Mouse (Mus musculus) CH12.LX (cell line): ENCODE results near the gene Gtpbp8. TPM values are rescaled to one million over a fixed set of nuclear protein-coding genes. Genes with fewer than 3 reads are reported as not detected.
A peak's percentile ranks its signal among the peaks of the same experiment; 100 is the strongest.

Source experiments
- DNase-seq: peaks from one replicate; pipeline ENCODE4 v3.0.0-alpha.2; 2013; ENCODE audit errors: extremely low read depth
- H3K27ac ChIP-seq: 2 replicates; pipeline ENCODE4 v1.5.1; 2012; ENCODE audit warnings: low read depth, mild to moderate bottlenecking, control low read depth, moderate library complexity; ENCODE audit not compliant: insufficient read depth
- H3K27me3 ChIP-seq: replicated peaks from 2 replicates; pipeline ENCODE3; 2012; ENCODE audit warnings: inconsistent platforms
- H3K36me3 ChIP-seq, 2 experiments: replicated peaks in 1 of 2; 2 replicates each; pipeline versions ENCODE3 to v1.6.1; 2012; ENCODE audit warnings: inconsistent platforms in 1 of 2, low read length in 1 of 2, mild to moderate bottlenecking in 1 of 2, mixed read lengths in 1 of 2, moderate library complexity in 1 of 2; ENCODE audit not compliant: control insufficient read depth in 1 of 2, insufficient read depth in 1 of 2
- H3K4me1 ChIP-seq, 2 experiments: 2 replicates each; pipeline ENCODE4 v1.6.1; 2012; ENCODE audit warnings: inconsistent platforms in 1 of 2, moderate library complexity in 1 of 2; ENCODE audit not compliant: insufficient read depth in 2 of 2, control insufficient read depth in 1 of 2
- H3K4me2 ChIP-seq: 2 replicates; pipeline ENCODE4 v1.6.1; 2012; ENCODE audit warnings: low read depth, mild to moderate bottlenecking, control low read depth; ENCODE audit not compliant: poor library complexity, insufficient read depth, severe bottlenecking
- H3K4me3 ChIP-seq, 3 experiments: fragments of 150-350 bp in 1 of 3; sonication (generic) in 1 of 3; replicated peaks in 1 of 3; 2 replicates each; pipeline versions ENCODE3 to v1.5.1; 2011 to 2012; ENCODE audit warnings: low read depth in 2 of 3, low read length in 2 of 3, mild to moderate bottlenecking in 2 of 3, moderate library complexity in 2 of 3, control low read depth in 1 of 3, improper control_type of control experiment in 1 of 3, inconsistent platforms in 1 of 3, mixed read lengths in 1 of 3; ENCODE audit not compliant: poor library complexity in 1 of 3
- H3K79me2 ChIP-seq: replicated peaks from 2 replicates; pipeline ENCODE4 v1.6.1; 2012; ENCODE audit warnings: mild to moderate bottlenecking, moderate library complexity; ENCODE audit not compliant: control insufficient read depth, poor library complexity, insufficient read depth, severe bottlenecking; ENCODE audit errors: extremely low read depth
- H3K9ac ChIP-seq: 2 replicates; pipeline ENCODE4 v1.6.1; 2012; ENCODE audit warnings: low read depth, mild to moderate bottlenecking, control low read depth, moderate library complexity; ENCODE audit not compliant: insufficient read depth
- H3K9me3 ChIP-seq: replicated peaks from 2 replicates; pipeline ENCODE3; 2012; ENCODE audit warnings: low read length, inconsistent platforms, mixed read lengths
- BHLHE40 ChIP-seq: IDR thresholded peaks from 2 replicates; pipeline ENCODE4 v1.6.1; 2011; ENCODE audit warnings: mild to moderate bottlenecking, low read depth, low read length, improper control_type of control experiment
- CHD2 ChIP-seq: IDR thresholded peaks from 2 replicates; pipeline ENCODE4 v1.6.1; 2011; ENCODE audit warnings: low read length, improper control_type of control experiment
- CTCF ChIP-seq, 2 experiments: IDR thresholded peaks in 1 of 2; conservative IDR thresholded peaks in 1 of 2; 2 replicates each; pipeline ENCODE4 v1.5.1; 2011 to 2012; ENCODE audit warnings: low read depth in 2 of 2, low read length in 2 of 2, improper control_type of control experiment in 1 of 2, inconsistent platforms in 1 of 2, mild to moderate bottlenecking in 1 of 2, moderate library complexity in 1 of 2
- E2F4 ChIP-seq: IDR thresholded peaks from 2 replicates; pipeline ENCODE4 v1.6.1; 2011; ENCODE audit warnings: low read depth, low read length, improper control_type of control experiment; ENCODE audit not compliant: insufficient replicate concordance
- ELF1 ChIP-seq: IDR thresholded peaks from 2 replicates; pipeline ENCODE4 v1.6.1; 2014; ENCODE audit warnings: low read depth, mild to moderate bottlenecking, inconsistent platforms, low read length, improper control_type of control experiment
- GABPA ChIP-seq: IDR thresholded peaks from 2 replicates; pipeline ENCODE4 v1.6.1; 2012; ENCODE audit warnings: low read depth, low read length, improper control_type of control experiment, inconsistent platforms; ENCODE audit not compliant: insufficient replicate concordance
- HCFC1 ChIP-seq: IDR thresholded peaks from 2 replicates; pipeline ENCODE4 v1.6.1; 2012; ENCODE audit warnings: low read depth, mild to moderate bottlenecking, inconsistent platforms, low read length, improper control_type of control experiment
- IRF4 ChIP-seq: IDR thresholded peaks from 2 replicates; pipeline ENCODE4 v1.6.1; 2014; ENCODE audit warnings: low read depth, mild to moderate bottlenecking, inconsistent platforms, low read length, improper control_type of control experiment
- JUND ChIP-seq: conservative IDR thresholded peaks from 2 replicates; pipeline ENCODE4 v1.6.1; 2011; ENCODE audit warnings: low read depth, low read length, improper control_type of control experiment
- KAT2A ChIP-seq: IDR thresholded peaks from 2 replicates; pipeline ENCODE4 v1.6.1; 2012; ENCODE audit warnings: low read length, improper control_type of control experiment, inconsistent platforms; ENCODE audit not compliant: insufficient replicate concordance
- MAFK ChIP-seq: IDR thresholded peaks from 2 replicates; pipeline ENCODE4 v1.6.1; 2011; ENCODE audit warnings: low read length, improper control_type of control experiment; ENCODE audit not compliant: insufficient replicate concordance
- MAX ChIP-seq: IDR thresholded peaks from 2 replicates; pipeline ENCODE4 v1.6.1; 2011; ENCODE audit warnings: low read length, improper control_type of control experiment
- MAZ ChIP-seq: IDR thresholded peaks from 2 replicates; pipeline ENCODE4 v1.6.1; 2012; ENCODE audit warnings: low read depth, mild to moderate bottlenecking, inconsistent platforms, low read length, improper control_type of control experiment, moderate library complexity
- MEF2A ChIP-seq: IDR thresholded peaks from 2 replicates; pipeline ENCODE4 v1.6.1; 2014; ENCODE audit warnings: low read depth, mild to moderate bottlenecking, inconsistent platforms, low read length, improper control_type of control experiment, borderline replicate concordance
- MXI1 ChIP-seq: IDR thresholded peaks from 2 replicates; pipeline ENCODE4 v1.6.1; 2011; ENCODE audit warnings: mild to moderate bottlenecking, low read depth, low read length, improper control_type of control experiment
- MYC ChIP-seq: IDR thresholded peaks from 2 replicates; pipeline ENCODE4 v1.6.1; 2011; ENCODE audit warnings: low read depth, mild to moderate bottlenecking, improper control_type of control experiment, low read length
- NELFE ChIP-seq: IDR thresholded peaks from 2 replicates; pipeline ENCODE4 v1.6.1; 2011; ENCODE audit warnings: low read depth, low read length, improper control_type of control experiment
- NRF1 ChIP-seq: IDR thresholded peaks from 2 replicates; pipeline ENCODE4 v1.6.1; 2014; ENCODE audit warnings: low read depth, mild to moderate bottlenecking, inconsistent platforms, low read length, improper control_type of control experiment, moderate library complexity
- PAX5 ChIP-seq: IDR thresholded peaks from 2 replicates; pipeline ENCODE4 v1.6.1; 2012; ENCODE audit warnings: low read length, inconsistent platforms, mixed read lengths
- POLR2A ChIP-seq: IDR thresholded peaks from 2 replicates; pipeline ENCODE4 v1.6.1; 2011; ENCODE audit warnings: low read depth, mild to moderate bottlenecking, improper control_type of control experiment, low read length
- POLR2AphosphoS2 ChIP-seq: IDR thresholded peaks from 2 replicates; pipeline ENCODE4 v1.6.1; 2011; ENCODE audit warnings: low read depth, low read length, improper control_type of control experiment
- RCOR1 ChIP-seq: conservative IDR thresholded peaks from 2 replicates; pipeline ENCODE4 v1.6.1; 2012; ENCODE audit warnings: low read depth, mild to moderate bottlenecking, inconsistent platforms, low read length, improper control_type of control experiment
- SIN3A ChIP-seq: IDR thresholded peaks from 2 replicates; pipeline ENCODE4 v1.6.1; 2012; ENCODE audit warnings: low read length, improper control_type of control experiment, inconsistent platforms
- TBP ChIP-seq: conservative IDR thresholded peaks from 2 replicates; pipeline ENCODE4 v1.6.1; 2011; ENCODE audit warnings: low read depth, low read length, improper control_type of control experiment
- TCF12 ChIP-seq: IDR thresholded peaks from 2 replicates; pipeline ENCODE4 v1.6.1; 2014; ENCODE audit warnings: low read depth, mild to moderate bottlenecking, inconsistent platforms, low read length, improper control_type of control experiment
- UBTF ChIP-seq: IDR thresholded peaks from 2 replicates; pipeline ENCODE4 v1.6.1; 2012; ENCODE audit warnings: low read depth, mild to moderate bottlenecking, inconsistent platforms, low read length, improper control_type of control experiment, moderate library complexity
- USF1 ChIP-seq: IDR thresholded peaks from 2 replicates; pipeline ENCODE4 v1.6.1; 2014; ENCODE audit warnings: low read depth, mild to moderate bottlenecking, inconsistent platforms, low read length, improper control_type of control experiment
- USF2 ChIP-seq: conservative IDR thresholded peaks from 2 replicates; pipeline ENCODE4 v1.6.1; 2011; ENCODE audit warnings: low read depth, low read length, improper control_type of control experiment
- ZC3H11A ChIP-seq: IDR thresholded peaks from 2 replicates; pipeline ENCODE4 v1.6.1; 2012; ENCODE audit warnings: low read depth, mild to moderate bottlenecking, inconsistent platforms, low read length, improper control_type of control experiment
- ZMIZ1 ChIP-seq: IDR thresholded peaks from 2 replicates; pipeline ENCODE4 v1.6.1; 2012; ENCODE audit warnings: low read depth, mild to moderate bottlenecking, inconsistent platforms, low read length, improper control_type of control experiment
- ZNF384 ChIP-seq: IDR thresholded peaks from 2 replicates; pipeline ENCODE4 v1.6.1; 2012; ENCODE audit warnings: low read depth, low read length, improper control_type of control experiment, inconsistent platforms
- dilution Hi-C: fragments of 300-500 bp; cut with MboI; formaldehyde crosslinking; loops from 2 replicates; pipeline ENCODE4 v1.14.3; 2020; ENCODE audit warnings: low sequenced_read_pairs; ENCODE audit not compliant: extremely low pct_unique_long_range_greater_than_20kb, extremely low pct_ligation_motif_present
- in situ Hi-C: fragments of 300-500 bp; cut with MboI; formaldehyde crosslinking; loops from 3 replicates; pipeline ENCODE4 v1.14.3; 2019; ENCODE audit warnings: low sequenced_read_pairs, low pct_ligation_motif_present, low pct_unique_long_range_greater_than_20kb, mixed read lengths
- polyA plus RNA-seq: library from polyadenylated mRNA; unstranded; fragments of >175 nt; gene quantifications from 2 replicates; pipeline ENCODE4 v1.2.1, GENCODE M21; 2012; ENCODE audit warnings: low read depth; ENCODE audit not compliant: insufficient read length
- total RNA-seq, 2 experiments: library from RNA; depleted of rRNA; stranded (reverse); fragments of 300-350 nt in 1 of 2; fragments of >200 nt in 1 of 2; gene quantifications; 2 replicates each; pipeline ENCODE4 v1.2.3; 2012 to 2014

The Gtpbp8 gene
- total and polyA plus RNA-seq, 3 experiments: 20.9 to 38.8 (median 24.2) TPM

GRCm38 (mm10) chr16:44724083-44724787 is 21.9 kb downstream of the Gtpbp8 start, which contains the start of gene Nepro:
Gene Nepro, plus strand, starts transcription at chr16:44724301.
- peak; percentile 88 for DNase-seq
- Histone ChIP-seq H3K27me3 (no peaks in the 10 kb centered on the region), H3K9ac (peak within 1 kb of the TSS; percentile 88), H3K79me2 (peaks cover 40% of the 10 kb centered on the region), H3K4me2 (peak within 1 kb of the TSS; percentile 98), H3K4me1 (peaks cover 2 to 29% of the 10 kb centered on the region in 2 experiments; a peak in 2 of 4 replicates), H3K9me3 (no peaks in the 10 kb centered on the region), H3K27ac (peak within 1 kb of the TSS; percentile 70), H3K36me3 (peaks cover 19 to 46% of the 10 kb centered on the region in 2 experiments), H3K4me3 (peak within 1 kb of the TSS; percentile 82 to 90 (median 84))
- dilution Hi-C loops: no loop called here
- in situ Hi-C loops: loop anchor here (10.0 to 25.0 kb wide), 2 partner anchors 239 to 437 kb away; no protein-coding TSS in a partner anchor
- TF ChIP-seq JUND: no peak
- peak; percentile 83; the same call in 1 of the 2 replicates for TF ChIP-seq KAT2A
- TF ChIP-seq CHD2: no peak
- TF ChIP-seq MAX: peak; percentile 82
- TF ChIP-seq MEF2A: peak; percentile 73
- peak; percentile 95 for TF ChIP-seq NELFE
- TF ChIP-seq PAX5: no peak
- peak; percentile 37; the same call in 1 of the 2 replicates for TF ChIP-seq UBTF
- peak; percentile 86 for TF ChIP-seq USF1
- TF ChIP-seq MXI1: peak; percentile 97
- TF ChIP-seq ZNF384: no peak
- peak; percentile 93 for TF ChIP-seq SIN3A
- peak; percentile 96 for TF ChIP-seq POLR2AphosphoS2
- no peak for TF ChIP-seq MAFK
- TF ChIP-seq MYC: peak; percentile 76; the same call in 1 of the 2 replicates
- TF ChIP-seq ELF1: peak; percentile 92
- peak; percentile 96 for TF ChIP-seq ZMIZ1
- TF ChIP-seq TCF12: peak; percentile 91
- no peak for TF ChIP-seq ZC3H11A
- 0 out of 2 replicates have a peak, but pooled peaks have one; percentile 11 for TF ChIP-seq RCOR1
- TF ChIP-seq NRF1: peak; percentile 25; the same call in 1 of the 2 replicates
- TF ChIP-seq USF2: peak; percentile 53; the same call in 1 of the 2 replicates
- TF ChIP-seq HCFC1: peak; percentile 89
- peak; percentile 92 for TF ChIP-seq TBP
- TF ChIP-seq POLR2A: peak; percentile 97
- no peak for TF ChIP-seq CTCF (conservative IDR thresholded peaks at IDR 0.05 in 1 of 2, IDR thresholded peaks at IDR 0.05 in 1 of 2; ENCODE audit: low read depth in 2 of 2, low read length in 2 of 2)
- TF ChIP-seq MAZ: peak; percentile 87; the same call in 1 of the 2 replicates
- 0 out of 2 replicates have a peak, but pooled peaks have one; percentile 32 for TF ChIP-seq E2F4
- TF ChIP-seq BHLHE40: peak; percentile 92
- no peak for TF ChIP-seq GABPA
- TF ChIP-seq IRF4: peak; percentile 58
